Mouse (Mus musculus) myocyte (in vitro differentiated cells): ENCODE measurements around the gene Mroh2a. TPM values are rescaled to one million over a fixed set of nuclear protein-coding genes. Genes with fewer than 3 reads are reported as not detected.

Experiments
- H3K27me3 ChIP-seq: one replicate; pipeline ENCODE4 v1.6.1; 2011; ENCODE audit not compliant: control insufficient read depth, insufficient read depth, insufficient read length
- H3K36me3 ChIP-seq: one replicate; pipeline ENCODE4 v1.6.1; 2011; ENCODE audit not compliant: control insufficient read depth, insufficient read depth
- H3K4me2 ChIP-seq: one replicate; pipeline ENCODE4 v1.6.1; 2011; ENCODE audit warnings: low read depth, control low read depth
- H3K4me3 ChIP-seq: one replicate; pipeline ENCODE4 v1.5.1; 2011; ENCODE audit warnings: mild to moderate bottlenecking, control low read depth, moderate library complexity
- H3K79me2 ChIP-seq: one replicate; pipeline ENCODE4 v1.6.1; 2011; ENCODE audit not compliant: control insufficient read depth, insufficient read depth
- H3ac ChIP-seq: one replicate; pipeline ENCODE4 v1.6.1; 2011; ENCODE audit not compliant: control insufficient read depth, insufficient read length
- CEBPB ChIP-seq: IDR thresholded peaks from 2 replicates; pipeline ENCODE4 v1.6.1; 2011; ENCODE audit warnings: mild to moderate bottlenecking, moderate library complexity; ENCODE audit not compliant: poor library complexity, insufficient read depth, severe bottlenecking
- E2F4 ChIP-seq: IDR thresholded peaks from one replicate; pipeline ENCODE4 v1.6.1; 2011; ENCODE audit warnings: mild to moderate bottlenecking, control low read depth, moderate library complexity; ENCODE audit not compliant: insufficient read depth
- MAX ChIP-seq: IDR thresholded peaks from one replicate; pipeline ENCODE4 v1.6.1; 2011; ENCODE audit warnings: low read depth, mild to moderate bottlenecking, control low read depth
- MYOD1 ChIP-seq, 3 experiments: IDR thresholded peaks; one replicate each; pipeline ENCODE4 v1.6.1; 2011; ENCODE audit warnings: control low read depth in 2 of 3, low read depth in 2 of 3, mild to moderate bottlenecking in 2 of 3, moderate library complexity in 1 of 3; ENCODE audit not compliant: insufficient read length in 2 of 3, control insufficient read depth in 1 of 3
- MYOG ChIP-seq, 3 experiments: IDR thresholded peaks; one replicate each; pipeline ENCODE4 v1.6.1; 2011; ENCODE audit warnings: control low read depth in 2 of 3, low read depth in 2 of 3, mild to moderate bottlenecking in 2 of 3; ENCODE audit not compliant: insufficient read length in 2 of 3, control insufficient read depth in 1 of 3, insufficient read depth in 1 of 3
- POLR2A ChIP-seq: IDR thresholded peaks from one replicate; pipeline ENCODE4 v1.6.1; 2011; ENCODE audit warnings: low read depth, mild to moderate bottlenecking, control low read depth, moderate library complexity; ENCODE audit not compliant: insufficient read length
- POLR2AphosphoS2 ChIP-seq: IDR thresholded peaks from one replicate; pipeline ENCODE4 v1.6.1; 2011; ENCODE audit warnings: low read depth, control low read depth; ENCODE audit not compliant: insufficient read length
- REST ChIP-seq: IDR thresholded peaks from one replicate; pipeline ENCODE4 v1.6.1; 2011; ENCODE audit warnings: mild to moderate bottlenecking, control low read depth, moderate library complexity; ENCODE audit not compliant: insufficient read depth, insufficient read length
- SRF ChIP-seq: IDR thresholded peaks from one replicate; pipeline ENCODE4 v1.6.1; 2011; ENCODE audit warnings: low read depth; ENCODE audit not compliant: control insufficient read depth, insufficient read length
- TCF12 ChIP-seq: IDR thresholded peaks from one replicate; pipeline ENCODE4 v1.6.1; 2011; ENCODE audit warnings: mild to moderate bottlenecking, control low read depth; ENCODE audit not compliant: poor library complexity, insufficient read depth, severe bottlenecking
- TCF3 ChIP-seq: IDR thresholded peaks from one replicate; pipeline ENCODE4 v1.6.1; 2011; ENCODE audit warnings: low read depth, control low read depth; ENCODE audit not compliant: insufficient read length
- USF1 ChIP-seq: IDR thresholded peaks from one replicate; pipeline ENCODE4 v1.6.1; 2011; ENCODE audit warnings: low read depth, mild to moderate bottlenecking, control low read depth, moderate library complexity
- polyA plus RNA-seq: library from polyadenylated mRNA; unstranded; fragments of >200 nt; fragmentation: generic; extraction: Trizol; gene quantifications from one replicate; pipeline ENCODE4 v1.2.1, GENCODE M21; 2012; ENCODE audit warnings: missing spikeins

Mroh2a gene
- polyA plus RNA-seq, 1 experiment = 1.4 TPM

GRCm38 (mm10) chr1:88235894-88236415, 9.2 kb downstream of the Mroh2a start:
- Histone ChIP-seq H3K27me3 (peaks cover 23% of the 10 kb centered on the region), H3K79me2 (no peaks in the 10 kb centered on the region), H3K4me3 (no peak overlapping the region), H3ac (no peak overlapping the region), H3K4me2 (no peak overlapping the region), H3K36me3 (no peaks in the 10 kb centered on the region)
- TF ChIP-seq MAX = no peak
- TF ChIP-seq SRF = no peak
- no peak for TF ChIP-seq TCF12
- TF ChIP-seq CEBPB = no peak
- TF ChIP-seq POLR2A = no peak
- no peak for TF ChIP-seq USF1
- TF ChIP-seq E2F4 = no peak
- no peak for TF ChIP-seq MYOG (IDR thresholded peaks at IDR 0.05; ENCODE audit: control insufficient read depth in 1 of 3, insufficient read depth in 1 of 3, insufficient read length in 2 of 3, low read depth in 2 of 3)
- TF ChIP-seq POLR2AphosphoS2 = no peak
- TF ChIP-seq REST = no peak
- no peak for TF ChIP-seq MYOD1 (IDR thresholded peaks at IDR 0.05; ENCODE audit: control insufficient read depth in 1 of 3, insufficient read length in 2 of 3, low read depth in 2 of 3)
- TF ChIP-seq TCF3 = no peak

- Histone ChIP-seq H3K27me3 (peaks cover 23% of the 10 kb centered on the region), H3K4me3 (no peak overlapping the region), H3K4me2 (no peak overlapping the region), H3K36me3 (no peaks in the 10 kb centered on the region), H3ac (no peak overlapping the region), H3K79me2 (no peaks in the 10 kb centered on the region)
- TF ChIP-seq MAX = no peak
Observed at GRCm38 (mm10) chr1:88237311-88237710, 10.5 kb downstream of the Mroh2a start.

GRCm38 (mm10) chr1:88238771-88239170, 12.0 kb downstream of the Mroh2a start:
- no peak overlapping the region for H3K4me3 ChIP-seq
- H3K4me2 ChIP-seq = no peak overlapping the region
- H3ac ChIP-seq = no peak overlapping the region
- H3K27me3 ChIP-seq = peaks cover 19% of the 10 kb centered on the region
- no peaks in the 10 kb centered on the region for H3K36me3 ChIP-seq
- TF ChIP-seq MAX (no peak), TCF12 (no peak), TCF3 (no peak), MYOD1 (IDR thresholded peaks at IDR 0.05; ENCODE audit: control insufficient read depth in 1 of 3, insufficient read length in 2 of 3, low read depth in 2 of 3) (no peak), SRF (no peak), POLR2A (no peak), REST (no peak), USF1 (no peak), E2F4 (no peak), CEBPB (no peak), MYOG (IDR thresholded peaks at IDR 0.05; ENCODE audit: control insufficient read depth in 1 of 3, insufficient read depth in 1 of 3, insufficient read length in 2 of 3, low read depth in 2 of 3) (no peak), POLR2AphosphoS2 (no peak)
- no peaks in the 10 kb centered on the region for H3K79me2 ChIP-seq

- H3K4me2 ChIP-seq = no peak overlapping the region
- H3ac ChIP-seq = no peak overlapping the region
- peaks cover 15% of the 10 kb centered on the region for H3K27me3 ChIP-seq
- H3K79me2 ChIP-seq = no peaks in the 10 kb centered on the region
- TF ChIP-seq TCF12 (no peak), MYOG (IDR thresholded peaks at IDR 0.05; ENCODE audit: control insufficient read depth in 1 of 3, insufficient read depth in 1 of 3, insufficient read length in 2 of 3, low read depth in 2 of 3) (no peak), USF1 (no peak), E2F4 (no peak), MYOD1 (IDR thresholded peaks at IDR 0.05; ENCODE audit: control insufficient read depth in 1 of 3, insufficient read length in 2 of 3, low read depth in 2 of 3) (no peak), POLR2A (no peak), SRF (no peak), MAX (no peak), TCF3 (no peak), REST (no peak), CEBPB (no peak), POLR2AphosphoS2 (no peak)
- H3K36me3 ChIP-seq = no peaks in the 10 kb centered on the region
- no peak overlapping the region for H3K4me3 ChIP-seq
Observed at GRCm38 (mm10) chr1:88240072-88240471, 13.3 kb downstream of the Mroh2a start.

GRCm38 (mm10) chr1:88240579-88240978, 13.8 kb downstream of the Mroh2a start:
- no peak overlapping the region for H3ac ChIP-seq
- H3K4me3 ChIP-seq = no peak overlapping the region
- H3K79me2 ChIP-seq = no peaks in the 10 kb centered on the region
- no peaks in the 10 kb centered on the region for H3K36me3 ChIP-seq
- H3K4me2 ChIP-seq = no peak overlapping the region
- no peak for TF ChIP-seq POLR2AphosphoS2
- TF ChIP-seq MYOG (IDR thresholded peaks at IDR 0.05; ENCODE audit: control insufficient read depth in 1 of 3, insufficient read depth in 1 of 3, insufficient read length in 2 of 3, low read depth in 2 of 3) = no peak
- no peak for TF ChIP-seq USF1
- TF ChIP-seq MYOD1 (IDR thresholded peaks at IDR 0.05; ENCODE audit: control insufficient read depth in 1 of 3, insufficient read length in 2 of 3, low read depth in 2 of 3) = no peak
- TF ChIP-seq TCF12 = no peak
- no peak for TF ChIP-seq E2F4
- TF ChIP-seq REST = no peak
- TF ChIP-seq SRF = no peak
- TF ChIP-seq TCF3 = no peak
- TF ChIP-seq MAX = no peak
- TF ChIP-seq CEBPB = no peak
- no peak for TF ChIP-seq POLR2A
- peaks cover 14% of the 10 kb centered on the region for H3K27me3 ChIP-seq
